Mouse (Mus musculus): ENCODE data around the gene Col23a1. TPM values are rescaled to one million over a fixed set of nuclear protein-coding genes. Genes with fewer than 3 reads are reported as not detected.

Col23a1 gene
- polyA plus RNA-seq, 1 experiment from 2014 or later: 13.3 TPM

DNA sequence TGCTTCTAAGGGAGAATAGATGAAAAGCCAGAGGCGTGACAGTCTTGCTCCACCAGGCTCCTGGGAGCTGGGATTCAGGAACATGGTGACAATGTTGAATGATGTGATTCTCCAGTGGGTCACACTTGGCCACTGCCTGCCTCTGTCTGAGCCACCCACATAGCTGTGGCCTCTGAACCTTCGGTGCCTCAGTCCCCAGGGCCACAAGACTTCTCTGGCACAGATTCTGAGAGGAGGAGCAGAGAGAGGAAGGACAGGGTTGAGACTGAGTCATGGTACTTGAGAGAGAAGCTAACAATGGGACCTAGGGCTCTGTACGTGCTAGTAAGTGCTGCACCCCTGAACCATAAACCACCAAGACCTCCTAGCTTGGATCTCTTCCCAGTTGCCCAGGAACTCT lies 141.6 kb downstream of the Col23a1 start:
- Histone ChIP-seq H3K36me3 (ENCODE audit: control insufficient read depth, insufficient read depth, low read length) (no peaks in the 10 kb centered on the region), H3K27me3 (ENCODE audit: control insufficient read depth, insufficient read depth, low read length) (peaks cover 25% of the 10 kb centered on the region), H3K9me3 (ENCODE audit: control insufficient read depth, low read length) (peaks cover 5% of the 10 kb centered on the region; the same call in 1 of the 2 replicates), H3K9ac (ENCODE audit: low read length) (no peak overlapping the region), H3K4me2 (ENCODE audit: low read length) (no peak overlapping the region), H3K4me3 (ENCODE audit: control insufficient read depth in 1 of 2, insufficient read depth in 1 of 2, low read depth in 1 of 2, low read length in 2 of 2) (no peak overlapping the region), H3K27ac (replicated peaks in 1 of 2; ENCODE audit: control insufficient read depth in 1 of 2, insufficient read depth in 1 of 2, low read depth in 2 of 2, low read length in 2 of 2) (no peak overlapping the region), H3K4me1 (ENCODE audit: control insufficient read depth in 2 of 2, insufficient read depth in 2 of 2, low read length in 2 of 2) (peaks cover 0 to under 1% of the 10 kb centered on the region in 2 experiments; a peak in 2 of 4 replicates)
- 75% methylated on average over 3 of the region's 3 CpGs for WGBS
- no peak; the same call in 1 of the 2 replicates for ATAC-seq (ENCODE audit: insufficient number of reproducible peaks, insufficient read depth, low FRiP score, low read depth)

DNA sequence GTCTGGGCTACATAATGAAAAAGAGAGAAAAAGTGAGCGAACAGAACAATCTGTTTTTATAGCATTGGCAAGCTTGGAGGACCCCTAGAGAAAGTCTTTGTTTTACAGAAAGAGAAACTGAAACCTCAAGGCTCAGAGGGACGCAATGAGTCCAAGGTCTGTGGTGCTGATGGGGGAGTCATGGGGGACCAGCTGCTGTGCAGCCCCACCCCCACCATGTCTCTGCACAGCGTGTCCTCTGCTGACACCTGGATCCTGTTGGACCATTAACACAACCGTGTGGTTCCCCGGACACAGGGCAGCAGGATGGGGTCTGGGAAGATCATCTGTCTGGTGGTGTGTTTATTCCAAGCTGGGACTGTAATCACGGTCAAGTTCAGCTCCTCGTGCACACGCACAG lies 142.2 kb downstream of the Col23a1 start:
- Histone ChIP-seq H3K9me3 (ENCODE audit: control insufficient read depth, low read length) (peaks cover 11% of the 10 kb centered on the region), H3K27me3 (ENCODE audit: control insufficient read depth, insufficient read depth, low read length) (peaks cover 25% of the 10 kb centered on the region), H3K27ac (replicated peaks in 1 of 2; ENCODE audit: control insufficient read depth in 1 of 2, insufficient read depth in 1 of 2, low read depth in 2 of 2, low read length in 2 of 2) (no peak overlapping the region), H3K4me3 (ENCODE audit: control insufficient read depth in 1 of 2, insufficient read depth in 1 of 2, low read depth in 1 of 2, low read length in 2 of 2) (no peak overlapping the region), H3K4me1 (ENCODE audit: control insufficient read depth in 2 of 2, insufficient read depth in 2 of 2, low read length in 2 of 2) (no peaks in the 10 kb centered on the region; a peak in 1 of 4 replicates), H3K36me3 (ENCODE audit: control insufficient read depth, insufficient read depth, low read length) (no peaks in the 10 kb centered on the region), H3K9ac (ENCODE audit: low read length) (no peak overlapping the region), H3K4me2 (ENCODE audit: low read length) (no peak overlapping the region)
- ATAC-seq (ENCODE audit: insufficient number of reproducible peaks, insufficient read depth, low FRiP score, low read depth): no peak
- 71% methylated on average over 8 of the region's 8 CpGs for WGBS

DNA sequence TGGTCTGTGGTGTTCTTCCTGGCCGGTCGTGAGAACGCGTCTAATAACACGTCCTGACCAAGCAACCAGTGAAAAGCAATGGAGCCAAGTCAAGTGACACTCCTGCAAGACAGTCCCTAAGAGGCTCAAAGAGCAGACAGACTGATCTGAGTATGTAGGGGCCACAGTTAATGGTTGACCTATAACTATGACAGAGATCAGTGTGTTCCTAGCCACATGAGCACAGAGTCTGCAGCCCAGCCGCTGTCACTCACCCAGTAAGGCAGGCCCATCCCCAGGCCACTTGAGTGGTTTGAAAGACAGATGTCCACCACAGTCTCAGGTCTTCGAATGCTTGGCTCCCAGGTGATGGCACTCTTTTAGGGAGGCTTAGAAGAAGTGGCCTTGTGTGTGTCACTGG lies 152.3 kb downstream of the Col23a1 start:
- no peak overlapping the region for H3K9ac ChIP-seq (ENCODE audit: low read length)
- peaks cover 6% of the 10 kb centered on the region; the same call in 1 of the 2 replicates for H3K27me3 ChIP-seq (ENCODE audit: control insufficient read depth, insufficient read depth, low read length)
- H3K4me1 ChIP-seq (ENCODE audit: control insufficient read depth in 2 of 2, insufficient read depth in 2 of 2, low read length in 2 of 2): no peaks in the 10 kb centered on the region
- H3K36me3 ChIP-seq (ENCODE audit: control insufficient read depth, insufficient read depth, low read length): no peaks in the 10 kb centered on the region
- peaks cover 5% of the 10 kb centered on the region for H3K9me3 ChIP-seq (ENCODE audit: control insufficient read depth, low read length)
- H3K27ac ChIP-seq (replicated peaks in 1 of 2; ENCODE audit: control insufficient read depth in 1 of 2, insufficient read depth in 1 of 2, low read depth in 2 of 2, low read length in 2 of 2): no peak overlapping the region
- H3K4me2 ChIP-seq (ENCODE audit: low read length): no peak overlapping the region
- WGBS: 93% methylated on average over 7 of the region's 7 CpGs
- ATAC-seq (ENCODE audit: insufficient number of reproducible peaks, insufficient read depth, low FRiP score, low read depth): no peak
- no peak overlapping the region for H3K4me3 ChIP-seq (ENCODE audit: control insufficient read depth in 1 of 2, insufficient read depth in 1 of 2, low read depth in 1 of 2, low read length in 2 of 2)

DNA sequence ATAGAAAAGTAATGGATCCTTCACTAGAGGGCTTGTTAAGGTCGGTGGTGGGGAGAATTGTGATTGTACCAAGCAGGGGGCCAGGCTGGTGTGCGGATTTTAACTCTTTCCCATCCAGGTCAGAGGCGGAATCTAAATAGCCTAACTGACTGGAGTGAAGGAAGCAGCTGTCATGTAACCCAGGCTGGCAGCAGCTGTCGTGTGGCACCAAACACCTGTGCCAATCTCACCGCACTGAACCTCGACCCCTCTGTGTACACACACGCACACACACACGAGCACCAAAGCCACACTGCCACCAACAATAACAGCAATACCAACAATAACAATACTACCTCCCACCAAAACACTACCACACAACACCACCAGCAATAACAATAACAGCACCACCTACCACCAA lies 152.9 kb downstream of the Col23a1 start:
- Histone ChIP-seq H3K27me3 (ENCODE audit: control insufficient read depth, insufficient read depth, low read length) (peaks cover 6% of the 10 kb centered on the region; the same call in 1 of the 2 replicates), H3K4me3 (ENCODE audit: control insufficient read depth in 1 of 2, insufficient read depth in 1 of 2, low read depth in 1 of 2, low read length in 2 of 2) (no peak overlapping the region), H3K9ac (ENCODE audit: low read length) (no peak overlapping the region), H3K4me2 (ENCODE audit: low read length) (no peak overlapping the region), H3K9me3 (ENCODE audit: control insufficient read depth, low read length) (no peaks in the 10 kb centered on the region), H3K4me1 (ENCODE audit: control insufficient read depth in 2 of 2, insufficient read depth in 2 of 2, low read length in 2 of 2) (no peaks in the 10 kb centered on the region), H3K27ac (replicated peaks in 1 of 2; ENCODE audit: control insufficient read depth in 1 of 2, insufficient read depth in 1 of 2, low read depth in 2 of 2, low read length in 2 of 2) (no peak overlapping the region), H3K36me3 (ENCODE audit: control insufficient read depth, insufficient read depth, low read length) (no peaks in the 10 kb centered on the region)
- ATAC-seq (ENCODE audit: insufficient number of reproducible peaks, insufficient read depth, low FRiP score, low read depth): no peak
- 73% methylated on average over 8 of the region's 8 CpGs for WGBS

DNA sequence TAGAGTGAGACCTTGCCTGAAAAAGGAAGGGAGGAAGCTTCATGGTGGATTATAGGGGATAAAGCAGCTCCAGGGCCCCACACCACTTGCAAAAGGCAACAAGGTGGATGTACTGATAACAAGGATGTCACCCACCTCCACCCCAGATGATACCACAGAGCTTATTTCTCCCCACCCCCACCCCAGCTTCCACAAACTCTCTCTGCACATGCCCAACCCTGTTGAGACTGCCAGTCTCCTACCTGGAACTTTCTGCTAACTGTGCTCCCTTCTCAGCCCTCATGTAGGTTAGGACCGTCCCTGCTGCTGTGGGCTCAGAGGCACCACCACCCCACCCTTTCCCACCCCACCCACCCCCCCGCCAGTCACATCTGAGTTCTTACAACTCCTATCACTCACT lies 154.1 kb downstream of the Col23a1 start:
- no peak overlapping the region for H3K27ac ChIP-seq (replicated peaks in 1 of 2; ENCODE audit: control insufficient read depth in 1 of 2, insufficient read depth in 1 of 2, low read depth in 2 of 2, low read length in 2 of 2)
- no peak overlapping the region for H3K4me2 ChIP-seq (ENCODE audit: low read length)
- no peaks in the 10 kb centered on the region for H3K36me3 ChIP-seq (ENCODE audit: control insufficient read depth, insufficient read depth, low read length)
- 43% methylated on average over 2 of the region's 2 CpGs for WGBS
- no peaks in the 10 kb centered on the region for H3K4me1 ChIP-seq (ENCODE audit: control insufficient read depth in 2 of 2, insufficient read depth in 2 of 2, low read length in 2 of 2)
- ATAC-seq (ENCODE audit: insufficient number of reproducible peaks, insufficient read depth, low FRiP score, low read depth): no peak
- H3K9ac ChIP-seq (ENCODE audit: low read length): no peak overlapping the region
- peaks cover 11% of the 10 kb centered on the region for H3K27me3 ChIP-seq (ENCODE audit: control insufficient read depth, insufficient read depth, low read length)
- H3K4me3 ChIP-seq (ENCODE audit: control insufficient read depth in 1 of 2, insufficient read depth in 1 of 2, low read depth in 1 of 2, low read length in 2 of 2): no peak overlapping the region
- no peaks in the 10 kb centered on the region for H3K9me3 ChIP-seq (ENCODE audit: control insufficient read depth, low read length)

DNA sequence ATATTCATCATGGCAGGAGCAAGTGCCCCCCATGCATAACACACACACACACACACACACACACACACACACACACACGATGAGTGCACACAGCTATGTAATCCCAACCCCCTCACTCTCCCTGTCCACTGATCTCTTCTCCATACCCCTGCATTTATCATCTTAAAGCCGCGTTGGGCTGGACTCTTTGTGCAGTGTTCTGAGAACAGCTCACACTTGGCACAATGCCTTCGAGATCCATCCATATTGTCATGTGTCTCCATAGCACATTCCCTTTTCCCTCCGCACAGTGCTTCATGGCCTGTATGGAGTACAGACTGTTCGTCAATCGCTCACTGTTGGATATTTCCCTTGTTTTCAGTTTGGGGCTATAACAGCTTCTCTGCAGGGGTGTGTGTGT lies 154.9 kb downstream of the Col23a1 start:
- Histone ChIP-seq H3K9me3 (ENCODE audit: control insufficient read depth, low read length) (no peaks in the 10 kb centered on the region), H3K27ac (replicated peaks in 1 of 2; ENCODE audit: control insufficient read depth in 1 of 2, insufficient read depth in 1 of 2, low read depth in 2 of 2, low read length in 2 of 2) (no peak overlapping the region), H3K27me3 (ENCODE audit: control insufficient read depth, insufficient read depth, low read length) (peaks cover 20% of the 10 kb centered on the region), H3K9ac (ENCODE audit: low read length) (no peak overlapping the region), H3K36me3 (ENCODE audit: control insufficient read depth, insufficient read depth, low read length) (no peaks in the 10 kb centered on the region), H3K4me2 (ENCODE audit: low read length) (no peak overlapping the region), H3K4me3 (ENCODE audit: control insufficient read depth in 1 of 2, insufficient read depth in 1 of 2, low read depth in 1 of 2, low read length in 2 of 2) (no peak overlapping the region), H3K4me1 (ENCODE audit: control insufficient read depth in 2 of 2, insufficient read depth in 2 of 2, low read length in 2 of 2) (no peaks in the 10 kb centered on the region)
- WGBS: 84% methylated on average over 7 of the region's 7 CpGs
- no peak for ATAC-seq (ENCODE audit: insufficient number of reproducible peaks, insufficient read depth, low FRiP score, low read depth)

DNA sequence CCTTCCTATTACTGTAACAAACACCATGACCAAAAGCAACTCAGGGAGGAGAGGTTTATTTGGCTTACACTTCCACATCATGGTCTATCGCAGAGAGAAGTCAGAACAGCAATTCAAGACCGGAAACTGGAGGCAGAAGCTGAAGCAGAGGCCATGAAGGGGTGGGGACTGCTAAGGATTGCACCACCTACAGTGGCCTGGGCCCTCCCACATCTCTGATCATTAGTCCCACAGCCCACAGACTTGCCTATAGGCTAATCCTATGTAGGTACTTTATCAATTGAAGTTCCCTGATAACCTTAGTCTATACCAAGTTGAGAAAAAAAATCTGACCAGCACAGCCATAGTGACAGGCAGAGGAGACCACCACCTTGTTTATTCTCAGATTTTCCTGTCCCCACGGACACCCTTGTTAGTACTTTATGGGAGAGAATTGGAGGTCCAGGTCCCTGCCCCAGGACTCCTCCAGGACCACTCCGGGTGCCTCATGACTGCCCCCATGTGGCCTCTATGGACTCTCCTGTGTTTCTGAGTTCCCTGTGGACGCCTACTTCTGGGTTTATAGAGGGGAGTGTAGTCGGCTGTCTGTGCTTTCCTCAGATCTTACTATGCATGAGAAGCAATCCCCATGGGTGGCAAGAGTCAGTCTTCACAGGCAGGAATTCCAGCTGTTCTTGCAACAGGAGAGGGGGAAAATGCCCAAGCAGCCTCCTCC lies 157.1 kb downstream of the Col23a1 start:
- Histone ChIP-seq H3K27me3 (ENCODE audit: control insufficient read depth, insufficient read depth, low read length) (peaks cover 38% of the 10 kb centered on the region), H3K36me3 (ENCODE audit: control insufficient read depth, insufficient read depth, low read length) (no peaks in the 10 kb centered on the region), H3K9ac (ENCODE audit: low read length) (no peak overlapping the region), H3K9me3 (ENCODE audit: control insufficient read depth, low read length) (no peaks in the 10 kb centered on the region), H3K27ac (replicated peaks in 1 of 2; ENCODE audit: control insufficient read depth in 1 of 2, insufficient read depth in 1 of 2, low read depth in 2 of 2, low read length in 2 of 2) (no peak overlapping the region), H3K4me1 (ENCODE audit: control insufficient read depth in 2 of 2, insufficient read depth in 2 of 2, low read length in 2 of 2) (no peaks in the 10 kb centered on the region), H3K4me2 (ENCODE audit: low read length) (no peak overlapping the region), H3K4me3 (ENCODE audit: control insufficient read depth in 1 of 2, insufficient read depth in 1 of 2, low read depth in 1 of 2, low read length in 2 of 2) (no peak overlapping the region)
- no peak for ATAC-seq (ENCODE audit: insufficient number of reproducible peaks, insufficient read depth, low FRiP score, low read depth)
- WGBS: 35% methylated on average over 6 of the region's 6 CpGs

DNA sequence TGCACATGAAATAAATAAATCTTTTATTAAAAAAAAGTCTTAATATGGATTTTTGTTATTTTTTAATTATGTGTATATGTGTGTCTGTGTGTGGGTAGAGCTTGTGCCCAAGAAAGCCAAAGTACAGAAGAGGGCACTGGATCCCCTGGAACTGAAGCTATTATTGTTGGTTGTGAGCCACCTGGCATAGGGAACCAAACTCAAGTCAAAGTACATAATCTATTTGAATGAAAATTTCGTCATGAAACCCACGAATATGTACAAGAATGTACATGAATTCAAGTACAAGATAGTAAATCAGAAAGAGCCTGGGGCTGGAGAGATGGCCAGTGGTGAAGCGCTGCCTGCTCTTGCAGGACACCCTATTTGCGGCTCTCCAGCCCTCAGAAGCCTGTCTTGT lies 158.5 kb downstream of the Col23a1 start:
- H3K9ac ChIP-seq (ENCODE audit: low read length): no peak overlapping the region
- no peak for ATAC-seq (ENCODE audit: insufficient number of reproducible peaks, insufficient read depth, low FRiP score, low read depth)
- H3K36me3 ChIP-seq (ENCODE audit: control insufficient read depth, insufficient read depth, low read length): no peaks in the 10 kb centered on the region
- H3K4me2 ChIP-seq (ENCODE audit: low read length): no peak overlapping the region
- WGBS: 76% methylated on average over 4 of the region's 4 CpGs
- no peaks in the 10 kb centered on the region for H3K9me3 ChIP-seq (ENCODE audit: control insufficient read depth, low read length)
- no peak overlapping the region for H3K4me3 ChIP-seq (ENCODE audit: control insufficient read depth in 1 of 2, insufficient read depth in 1 of 2, low read depth in 1 of 2, low read length in 2 of 2)
- H3K27ac ChIP-seq (replicated peaks in 1 of 2; ENCODE audit: control insufficient read depth in 1 of 2, insufficient read depth in 1 of 2, low read depth in 2 of 2, low read length in 2 of 2): no peak overlapping the region
- no peaks in the 10 kb centered on the region for H3K4me1 ChIP-seq (ENCODE audit: control insufficient read depth in 2 of 2, insufficient read depth in 2 of 2, low read length in 2 of 2)
- H3K27me3 ChIP-seq (ENCODE audit: control insufficient read depth, insufficient read depth, low read length): peaks cover 52% of the 10 kb centered on the region
